Mouse (Mus musculus) lung, embryonic 14.5 days (tissue): ENCODE results near the gene Mier2. TPM values are rescaled to one million over a fixed set of nuclear protein-coding genes. Genes with fewer than 3 reads are reported as not detected.

Experiments
- ATAC-seq: fragments of 200-750 bp; cut with Nextera tagmentation; 2 replicates; pipeline ENCODE4 v1.8.0; 2017; ENCODE audit warnings: mild to moderate bottlenecking, moderate TSS enrichment, moderate library complexity; ENCODE audit not compliant: insufficient read depth
- DNase-seq: peaks from one replicate; pipeline ENCODE4 v3.0.0-alpha.2; 2015
- H3K27ac ChIP-seq: fragments of 300-500 bp; sonication (generic); 2 replicates; pipeline ENCODE4 v1.5.1; 2014; ENCODE audit warnings: low read depth, mild to moderate bottlenecking, moderate library complexity
- H3K27me3 ChIP-seq: fragments of 300-500 bp; sonication (generic); 2 replicates; pipeline ENCODE4 v1.6.1; 2014; ENCODE audit warnings: low read length, control low read depth; ENCODE audit not compliant: insufficient read depth
- H3K36me3 ChIP-seq: fragments of 300-500 bp; sonication (generic); 2 replicates; pipeline ENCODE4 v1.6.1; 2014; ENCODE audit warnings: control low read depth; ENCODE audit not compliant: insufficient read depth
- H3K4me1 ChIP-seq: fragments of 300-500 bp; sonication (generic); 2 replicates; pipeline ENCODE4 v1.6.1; 2014; ENCODE audit warnings: antibody characterized with exemption, control low read depth; ENCODE audit not compliant: insufficient read depth
- H3K4me2 ChIP-seq: fragments of 300-500 bp; sonication (generic); 2 replicates; pipeline ENCODE4 v1.6.1; 2014; ENCODE audit warnings: mild to moderate bottlenecking
- H3K4me3 ChIP-seq: fragments of 300-500 bp; sonication (generic); 2 replicates; pipeline ENCODE4 v1.5.1; 2014; ENCODE audit warnings: low read depth, low read length
- H3K9ac ChIP-seq: fragments of 300-500 bp; sonication (generic); 2 replicates; pipeline ENCODE4 v1.6.1; 2014
- H3K9me3 ChIP-seq: fragments of 300-500 bp; sonication (generic); 2 replicates; pipeline ENCODE4 v1.6.1; 2016; ENCODE audit warnings: low read depth, low read length, control low read depth
- CTCF ChIP-seq: IDR thresholded peaks from 2 replicates; pipeline ENCODE4 v1.5.1; 2016; ENCODE audit warnings: antibody characterized with exemption, low read depth
- WGBS: fragments of 180-500 bp; shearing (Covaris S2); extraction: QIAGEN DNeasy Blood & Tissue Kit; methylation state at CpG from one replicate; pipeline ENCODE4 v1.1.7; 2014; 5-methylcytosine and 5-hydroxymethylcytosine counted together
- microRNA-seq: library from miRNA; unstranded; fragments of <30 nt; microRNA quantifications from one replicate; pipeline ENCODE4, GENCODE M21; 2016; ENCODE audit warnings: borderline number of aligned reads
- polyA plus RNA-seq: library from polyadenylated mRNA; unstranded; fragments of >200 nt; fragmentation: Nextera tagmentation; extraction: Ambion mirVana; gene quantifications from 2 replicates; pipeline ENCODE4 v1.2.1, GENCODE M21; 2014

Mier2 gene
- polyA plus RNA-seq, 1 experiment from 2014 or later: 55.3 TPM

DNA sequence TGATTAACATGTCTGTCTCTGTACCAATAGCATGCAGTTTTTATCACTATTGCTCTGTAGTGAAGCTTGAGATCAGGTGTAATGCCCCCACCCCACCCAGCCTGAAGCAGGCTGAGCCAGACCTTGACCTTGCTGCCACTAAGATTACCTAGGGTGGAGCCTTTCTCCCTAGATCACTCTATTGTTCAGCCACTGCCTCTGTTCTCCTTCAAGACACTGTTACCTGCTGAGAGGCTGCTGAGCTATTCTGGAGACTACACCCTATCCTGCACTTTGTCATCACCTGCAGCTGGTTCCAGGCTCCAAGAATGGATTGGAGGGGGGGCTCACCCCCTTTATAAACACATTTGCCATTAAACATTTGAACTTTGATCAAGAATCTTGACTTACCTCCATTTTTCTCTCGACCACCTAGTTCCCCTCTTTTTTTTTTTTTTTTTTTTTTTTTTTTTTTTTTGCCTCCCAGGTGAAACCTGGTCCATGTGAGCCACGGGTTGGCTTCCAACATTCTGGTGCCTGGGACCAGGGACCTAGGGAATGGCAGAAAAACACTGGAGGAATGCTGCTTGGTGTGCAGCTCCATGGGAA lies 58.2 kb downstream of the Mier2 start:
- no peak for ATAC-seq
- no peak overlapping the region for H3K27ac ChIP-seq
- 56% methylated on average over 2 of the region's 2 CpGs for WGBS

DNA sequence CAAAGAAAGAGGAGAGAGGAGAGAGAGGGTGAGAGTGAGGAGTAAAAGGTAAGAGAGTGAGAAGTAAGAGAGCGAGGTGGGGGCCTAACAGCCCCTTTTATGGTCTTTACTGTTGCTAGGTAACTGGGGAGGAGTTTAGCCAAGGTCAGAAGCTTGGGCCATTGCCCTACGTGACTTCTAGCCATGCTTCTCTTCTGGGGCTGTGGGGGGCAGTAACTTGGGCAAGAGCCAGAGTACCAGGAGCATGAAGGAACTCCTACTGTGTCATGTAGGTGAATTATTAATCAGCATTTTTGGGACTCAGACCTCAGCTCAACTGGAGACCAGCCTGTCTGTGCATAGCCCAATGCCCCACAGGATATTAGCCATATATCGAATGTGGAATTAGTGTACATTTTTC lies 59.1 kb downstream of the Mier2 start:
- TF ChIP-seq CTCF: no peak
- Histone ChIP-seq H3K9me3 (no peaks in the 10 kb centered on the region), H3K4me1 (no peaks in the 10 kb centered on the region), H3K4me3 (no peak overlapping the region), H3K27me3 (no peaks in the 10 kb centered on the region), H3K9ac (no peak overlapping the region), H3K36me3 (no peaks in the 10 kb centered on the region), H3K27ac (no peak overlapping the region), H3K4me2 (no peak overlapping the region)
- no peak for ATAC-seq
- DNase-seq: no peak
- 59% methylated on average over 3 of the region's 3 CpGs for WGBS

More for the DNA sequence above, 58.2 kb downstream of the Mier2 start:
- Histone ChIP-seq H3K4me2 (no peak overlapping the region), H3K36me3 (no peaks in the 10 kb centered on the region), H3K9me3 (no peaks in the 10 kb centered on the region), H3K4me3 (no peak overlapping the region), H3K4me1 (no peaks in the 10 kb centered on the region), H3K9ac (no peak overlapping the region), H3K27me3 (no peaks in the 10 kb centered on the region)
- DNase-seq: no peak
- TF ChIP-seq CTCF: no peak

Small RNA genes lying within 50 kb of the gene (microRNA-seq; reads per million reads assigned to microRNA genes)
- gene Mir6909: 0.95 reads per million

Other genes with a start within 250 kb of the Mier2 start
- not detected in 2 replicates for gene Vmn2r82, start 198.7 kb downstream of the Mier2 start, polyA plus RNA-seq
- gene Vmn2r83, start 86.5 kb downstream of the Mier2 start, polyA plus RNA-seq: not detected in 2 replicates
- 34.9 and 37.1 TPM in 2 replicates for gene Plpp2, start 21.4 kb downstream of the Mier2 start, polyA plus RNA-seq
- gene Theg, start 32.1 kb upstream of the Mier2 start, polyA plus RNA-seq: not detected in 2 replicates
- gene C2cd4c, start 58.8 kb upstream of the Mier2 start, polyA plus RNA-seq: not detected in 2 replicates
- gene Shc2, start 82.7 kb upstream of the Mier2 start, polyA plus RNA-seq: 5.8 and 7.1 TPM in 2 replicates
- not detected in 2 replicates for gene Odf3l2, start 90.5 kb upstream of the Mier2 start, polyA plus RNA-seq
- gene Madcam1, start 109.4 kb upstream of the Mier2 start, polyA plus RNA-seq: 0.93 and 1.2 TPM in 2 replicates
- 56.4 and 62.4 TPM in 2 replicates for gene Tpgs1, start 114.2 kb upstream of the Mier2 start, polyA plus RNA-seq
- gene Cdc34, start 127.0 kb upstream of the Mier2 start, polyA plus RNA-seq: 88.2 and 92.9 TPM in 2 replicates
- 0.24 and 0.84 TPM in 2 replicates for gene Gzmm, start 133.8 kb upstream of the Mier2 start, polyA plus RNA-seq
- gene Bsg, start 149.3 kb upstream of the Mier2 start, polyA plus RNA-seq: 842 and 871 TPM in 2 replicates
- gene Hcn2, start 161.4 kb upstream of the Mier2 start, polyA plus RNA-seq: 0.14 TPM in 1 of 2 replicates, not detected in the other
- 44.2 and 44.6 TPM in 2 replicates for gene Polrmt, start 191.4 kb upstream of the Mier2 start, polyA plus RNA-seq
- 0.30 and 0.41 TPM in 2 replicates for gene Fgf22, start 199.9 kb upstream of the Mier2 start, polyA plus RNA-seq
- 107 and 123 TPM in 2 replicates for gene Rnf126, start 211.8 kb upstream of the Mier2 start, polyA plus RNA-seq
- 12.2 and 12.4 TPM in 2 replicates for gene Fstl3, start 222.1 kb upstream of the Mier2 start, polyA plus RNA-seq
- 0.11 TPM in 1 of 2 replicates, not detected in the other for gene Prss57, start 235.8 kb upstream of the Mier2 start, polyA plus RNA-seq
- 68.1 and 72.4 TPM in 2 replicates for gene Palm, start 238.4 kb upstream of the Mier2 start, polyA plus RNA-seq